12 mouse cellular contexts compared by ENCODE assay signal in genomic region chr5:35669747-35670411, GRCm38 (mm10). TPM values are rescaled to one million over a fixed set of nuclear protein-coding genes. Genes with fewer than 3 reads are reported as not detected.
DNase-seq lines count a peak whose midpoint lies in the region; ATAC-seq and TF ChIP-seq lines count a peak whose summit lies in the region.
"Had no signal": no experiment of that assay in that cellular context is flagged by ENCODE, and none has a peak within 500 bp of the region (broad histone marks: within the 10 kb centered on the region; RNA-seq: fewer than 3 reads in every experiment).

No protein-coding gene starts in this region.

- H3K27me3 ChIP-seq in kidney, postnatal 0 days (ENCODE audit: insufficient read depth, low read length) = no peaks in the 10 kb centered on the region
- no peaks in the 10 kb centered on the region for H3K27me3 ChIP-seq in midbrain, postnatal 0 days (ENCODE audit: insufficient read depth, low read length)
- H3K27me3 ChIP-seq: liver, embryonic 13.5 days had no signal

- no peak overlapping the region for H3K4me2 ChIP-seq in kidney, postnatal 0 days (ENCODE audit: low read length)
- no peak overlapping the region for H3K4me2 ChIP-seq in midbrain, postnatal 0 days (ENCODE audit: low read depth, low read length, poor library complexity, severe bottlenecking)
- H3K4me2 ChIP-seq: liver, embryonic 13.5 days had no signal

- DNase-seq in kidney, postnatal 0 days (ENCODE audit: low spot score) = peak; percentile 84
- DNase-seq in kidney, adult 9 months = no peak
- DNase-seq in midbrain, postnatal 0 days (ENCODE audit: low spot score) = peak; percentile 46
- no peak for DNase-seq in right cerebral cortex, postnatal 10 days (ENCODE audit: low spot score in 2 of 2)
- no peak for DNase-seq in spleen, postnatal 4 days (ENCODE audit: low spot score in 2 of 2)
- DNase-seq: heart, postnatal 36 days; liver, embryonic 13.5 days; thymus, adult 18-20 months had no signal

- peak; percentile 19; the same call in 1 of the 2 replicates for ATAC-seq in kidney, postnatal 0 days (replicated peaks; ENCODE audit: low FRiP score, low read depth)
- no peak for ATAC-seq in midbrain, postnatal 0 days (ENCODE audit: low FRiP score)
- no peak for ATAC-seq in megakaryocyte-erythroid progenitor cell, adult 5-6 weeks (replicated peaks; ENCODE audit: low FRiP score, low TSS enrichment, poor library complexity, severe bottlenecking)

- H3K36me3 ChIP-seq in kidney, postnatal 0 days (ENCODE audit: insufficient read depth, low read length) = no peaks in the 10 kb centered on the region
- H3K36me3 ChIP-seq in midbrain, postnatal 0 days (ENCODE audit: insufficient read depth, low read length) = no peaks in the 10 kb centered on the region
- H3K36me3 ChIP-seq: liver, embryonic 13.5 days had no signal

- no peak overlapping the region for H3K9ac ChIP-seq in kidney, postnatal 0 days (ENCODE audit: low read depth, low read length)
- H3K9ac ChIP-seq in midbrain, postnatal 0 days (replicated peaks; ENCODE audit: low read length, poor library complexity, severe bottlenecking) = no peak overlapping the region
- H3K9ac ChIP-seq: liver, embryonic 13.5 days had no signal

- 17% methylated on average over 11 of the region's 11 CpGs for WGBS in kidney, postnatal 0 days
- 33% methylated on average over 11 of the region's 11 CpGs for WGBS in midbrain, postnatal 0 days

- no peaks in the 10 kb centered on the region for H3K9me3 ChIP-seq in kidney, postnatal 0 days (replicated peaks; ENCODE audit: low read length)
- no peaks in the 10 kb centered on the region for H3K9me3 ChIP-seq in midbrain, postnatal 0 days (ENCODE audit: low read length)
- H3K9me3 ChIP-seq: liver, embryonic 13.5 days had no signal

- H3K27ac ChIP-seq in kidney, postnatal 0 days = peak overlapping the region; percentile 70
- H3K27ac ChIP-seq in bone marrow macrophage, adult 2 months (ENCODE audit: insufficient read depth, low read depth, low read length) = peak overlapping the region; percentile 36
- peak overlapping the region; percentile 36 for H3K27ac ChIP-seq in embryonic fibroblast, embryonic 13.5 days (ENCODE audit: insufficient read depth, low read length)
- H3K27ac ChIP-seq in midbrain, postnatal 0 days (ENCODE audit: low read depth, low read length) = no peak overlapping the region
- H3K27ac ChIP-seq: liver, embryonic 13.5 days had no signal

- no peak overlapping the region for H3K4me3 ChIP-seq in kidney, postnatal 0 days (replicated peaks; ENCODE audit: low read depth, low read length)
- H3K4me3 ChIP-seq in bone marrow macrophage, adult 2 months (ENCODE audit: insufficient read depth, low read length) = no peak overlapping the region
- H3K4me3 ChIP-seq in embryonic fibroblast, embryonic 13.5 days (ENCODE audit: insufficient read depth, low read length) = no peak overlapping the region
- H3K4me3 ChIP-seq in midbrain, postnatal 0 days (ENCODE audit: low read depth, low read length) = no peak overlapping the region
- H3K4me3 ChIP-seq: erythroblast, embryonic 14.5 days; liver, embryonic 13.5 days had no signal

- no peak for TF ChIP-seq POLR2A in bone marrow macrophage, adult 2 months (IDR thresholded peaks at IDR 0.05; ENCODE audit: borderline replicate concordance, low read depth, low read length)
- TF ChIP-seq POLR2A in embryonic fibroblast, embryonic 13.5 days (IDR thresholded peaks at IDR 0.05; ENCODE audit: low read depth, low read length) = no peak

- TF ChIP-seq CTCF in kidney, postnatal 0 days (IDR thresholded peaks at IDR 0.05; ENCODE audit: low read depth) = no peak
- no peak for TF ChIP-seq CTCF in bone marrow macrophage, adult 2 months (IDR thresholded peaks at IDR 0.05; ENCODE audit: low read depth, low read length)
- no peak for TF ChIP-seq CTCF in embryonic fibroblast, embryonic 13.5 days (IDR thresholded peaks at IDR 0.05; ENCODE audit: borderline replicate concordance, insufficient read depth, low read length)
- no peak for TF ChIP-seq CTCF in midbrain, postnatal 0 days (IDR thresholded peaks at IDR 0.05)

- peaks cover 34% of the 10 kb centered on the region for H3K4me1 ChIP-seq in kidney, postnatal 0 days (replicated peaks; ENCODE audit: insufficient read depth, low read length)
- H3K4me1 ChIP-seq in bone marrow macrophage, adult 2 months (ENCODE audit: control insufficient read depth, insufficient read depth, low read length) = peaks cover 52% of the 10 kb centered on the region
- peaks cover 31% of the 10 kb centered on the region for H3K4me1 ChIP-seq in embryonic fibroblast, embryonic 13.5 days (ENCODE audit: control insufficient read depth, insufficient read depth, low read length)
- 0 out of 2 replicates have a peak, but pooled peaks cover 6% of the 10 kb centered on the region for H3K4me1 ChIP-seq in midbrain, postnatal 0 days (ENCODE audit: insufficient read depth, low read length)

RNA-seq across cellular contexts. Expression of gene Htra3, which starts 9.7 kb away (rescaled TPM):
- polyA plus RNA-seq in kidney, postnatal 0 days (2015; fragmentation: Nextera tagmentation; extraction: Ambion mirVana) = 22.4 and 24.6 TPM in 2 replicates
- 0.98 and 1.1 TPM in 2 replicates for polyA plus RNA-seq in bone marrow macrophage, adult 2 months (2012; ENCODE audit: insufficient read depth, insufficient read length, missing spikeins)
- 9.8 and 19.2 TPM in 2 replicates for polyA plus RNA-seq in embryonic fibroblast, embryonic 13.5 days (2011; ENCODE audit: insufficient read length, low read depth, missing spikeins)
- 19.9 and 26.3 TPM in 2 replicates for total RNA-seq in midbrain, postnatal 0 days (2014; rRNA removed)
- 20.9 and 22.0 TPM in 2 replicates for polyA plus RNA-seq in midbrain, postnatal 0 days (2015; fragmentation: Nextera tagmentation; extraction: Ambion mirVana)
- not detected in 2 replicates for total RNA-seq in megakaryocyte-erythroid progenitor cell, adult 5-6 weeks (2014; fragmentation: Nextera tagmentation)
- total RNA-seq in megakaryocyte-erythroid progenitor cell, adult 5-6 weeks (2017) = not detected in 2 replicates
- polyA plus RNA-seq: erythroblast, embryonic 14.5 days had no signal

Comparison
In these comparisons a context has a peak if more than half of its experiments do, and no peak if none do; other contexts are left out.
1. DNase-seq: peak in kidney, postnatal 0 days (single experiment) and midbrain, postnatal 0 days (single experiment); none in kidney, adult 9 months (single experiment), right cerebral cortex, postnatal 10 days (0 of 2) and spleen, postnatal 4 days (0 of 2).